Mouse (Mus musculus): ENCODE results near the gene Srsf2. TPM values are rescaled to one million over a fixed set of nuclear protein-coding genes. Genes with fewer than 3 reads are reported as not detected.

Gene Srsf2
- polyA plus RNA-seq, 1 experiment from 2014 or later, result 974 TPM

GRCm38 (mm10) chr11:116840748-116841147 is 12.1 kb downstream of the Srsf2 start:
- H3K4me1 ChIP-seq (ENCODE audit: control insufficient read depth, insufficient read depth, low read length), result peaks cover 32% of the 10 kb centered on the region
- 87% methylated on average over 4 of the region's 4 CpGs for WGBS
- no peaks in the 10 kb centered on the region for H3K9me3 ChIP-seq (ENCODE audit: control insufficient read depth, low read length)
- ATAC-seq (ENCODE audit: low FRiP score) (no peak), DNase-seq (ENCODE audit: low spot score, missing footprints) (no peak)
- peak overlapping the region; percentile 4 for H3K4me3 ChIP-seq (ENCODE audit: low read depth, low read length)
- peak overlapping the region; percentile 93; the same call in 1 of the 2 replicates for H3K4me2 ChIP-seq
- H3K27me3 ChIP-seq (ENCODE audit: control insufficient read depth, insufficient read depth, low read length), result no peaks in the 10 kb centered on the region
- H3K36me3 ChIP-seq (ENCODE audit: control insufficient read depth, insufficient read depth, low read length), result peaks cover 40% of the 10 kb centered on the region
- H3K9ac ChIP-seq (ENCODE audit: low read length), result no peak overlapping the region
- H3K27ac ChIP-seq (ENCODE audit: low read depth, low read length), result no peak overlapping the region

- H3K27me3 ChIP-seq (ENCODE audit: control insufficient read depth, insufficient read depth, low read length), result no peaks in the 10 kb centered on the region
- ATAC-seq (ENCODE audit: low FRiP score), result no peak
- no peak for DNase-seq (ENCODE audit: low spot score, missing footprints)
- WGBS, result 92% methylated on average over 7 of the region's 7 CpGs
- no peak overlapping the region for H3K4me3 ChIP-seq (ENCODE audit: low read depth, low read length)
- H3K4me2 ChIP-seq, result no peak overlapping the region
- peaks cover 45% of the 10 kb centered on the region for H3K36me3 ChIP-seq (ENCODE audit: control insufficient read depth, insufficient read depth, low read length)
- H3K9ac ChIP-seq (ENCODE audit: low read length), result peak overlapping the region; percentile 16; the same call in 1 of the 2 replicates
- no peaks in the 10 kb centered on the region for H3K9me3 ChIP-seq (ENCODE audit: control insufficient read depth, low read length)
- peaks cover 32% of the 10 kb centered on the region for H3K4me1 ChIP-seq (ENCODE audit: control insufficient read depth, insufficient read depth, low read length)
- H3K27ac ChIP-seq (ENCODE audit: low read depth, low read length), result no peak overlapping the region
Observed at GRCm38 (mm10) chr11:116839601-116840000, 13.3 kb downstream of the Srsf2 start.

GRCm38 (mm10) chr11:116838936-116839335 is 14.0 kb downstream of the Srsf2 start:
- Histone ChIP-seq H3K36me3 (ENCODE audit: control insufficient read depth, insufficient read depth, low read length) (peaks cover 51% of the 10 kb centered on the region), H3K9ac (ENCODE audit: low read length) (no peak overlapping the region)
- WGBS, result 90% methylated on average over 14 of the region's 14 CpGs

GRCm38 (mm10) chr11:116837441-116837840 is 15.5 kb downstream of the Srsf2 start:
- ATAC-seq (ENCODE audit: low FRiP score), result no peak
- 95% methylated on average over 10 of the region's 10 CpGs for WGBS
- Histone ChIP-seq H3K9me3 (ENCODE audit: control insufficient read depth, low read length) (no peaks in the 10 kb centered on the region), H3K27me3 (ENCODE audit: control insufficient read depth, insufficient read depth, low read length) (no peaks in the 10 kb centered on the region), H3K4me1 (ENCODE audit: control insufficient read depth, insufficient read depth, low read length) (peaks cover 28% of the 10 kb centered on the region), H3K36me3 (ENCODE audit: control insufficient read depth, insufficient read depth, low read length) (peaks cover 52% of the 10 kb centered on the region), H3K4me2 (no peak overlapping the region), H3K9ac (ENCODE audit: low read length) (no peak overlapping the region), H3K27ac (ENCODE audit: low read depth, low read length) (no peak overlapping the region), H3K4me3 (ENCODE audit: low read depth, low read length) (no peak overlapping the region)
- DNase-seq (ENCODE audit: low spot score, missing footprints), result no peak

More at GRCm38 (mm10) chr11:116838936-116839335, 14.0 kb downstream of the Srsf2 start:
- peaks cover 25% of the 10 kb centered on the region for H3K4me1 ChIP-seq (ENCODE audit: control insufficient read depth, insufficient read depth, low read length)
- H3K4me2 ChIP-seq, result no peak overlapping the region
- no peak overlapping the region for H3K4me3 ChIP-seq (ENCODE audit: low read depth, low read length)
- ATAC-seq (ENCODE audit: low FRiP score), result no peak
- H3K9me3 ChIP-seq (ENCODE audit: control insufficient read depth, low read length), result no peaks in the 10 kb centered on the region
- no peaks in the 10 kb centered on the region for H3K27me3 ChIP-seq (ENCODE audit: control insufficient read depth, insufficient read depth, low read length)
- H3K27ac ChIP-seq (ENCODE audit: low read depth, low read length), result no peak overlapping the region
- no peak for DNase-seq (ENCODE audit: low spot score, missing footprints)

- DNase-seq (ENCODE audit: low spot score, missing footprints), result no peak
- no peak for ATAC-seq (ENCODE audit: low FRiP score)
- Histone ChIP-seq H3K9ac (ENCODE audit: low read length) (no peak overlapping the region), H3K4me2 (no peak overlapping the region), H3K27ac (ENCODE audit: low read depth, low read length) (no peak overlapping the region), H3K27me3 (ENCODE audit: control insufficient read depth, insufficient read depth, low read length) (no peaks in the 10 kb centered on the region), H3K9me3 (ENCODE audit: control insufficient read depth, low read length) (no peaks in the 10 kb centered on the region), H3K4me1 (ENCODE audit: control insufficient read depth, insufficient read depth, low read length) (peaks cover 24% of the 10 kb centered on the region), H3K4me3 (ENCODE audit: low read depth, low read length) (no peak overlapping the region), H3K36me3 (ENCODE audit: control insufficient read depth, insufficient read depth, low read length) (peaks cover 52% of the 10 kb centered on the region)
- WGBS, result 91% methylated on average over 4 of the region's 4 CpGs
Observed at GRCm38 (mm10) chr11:116836283-116836682, 16.6 kb downstream of the Srsf2 start.

GRCm38 (mm10) chr11:116834954-116835353 is 17.9 kb downstream of the Srsf2 start:
- Histone ChIP-seq H3K27ac (ENCODE audit: low read depth, low read length) (no peak overlapping the region), H3K36me3 (ENCODE audit: control insufficient read depth, insufficient read depth, low read length) (peaks cover 47% of the 10 kb centered on the region), H3K4me2 (no peak overlapping the region), H3K4me3 (ENCODE audit: low read depth, low read length) (no peak overlapping the region), H3K4me1 (ENCODE audit: control insufficient read depth, insufficient read depth, low read length) (peaks cover 11% of the 10 kb centered on the region), H3K9me3 (ENCODE audit: control insufficient read depth, low read length) (no peaks in the 10 kb centered on the region), H3K27me3 (ENCODE audit: control insufficient read depth, insufficient read depth, low read length) (no peaks in the 10 kb centered on the region), H3K9ac (ENCODE audit: low read length) (no peak overlapping the region)
- ATAC-seq (ENCODE audit: low FRiP score), result no peak
- no peak for DNase-seq (ENCODE audit: low spot score, missing footprints)
- WGBS, result 93% methylated on average over 1 of the region's 1 CpGs

- H3K4me3 ChIP-seq (ENCODE audit: low read depth, low read length), result no peak overlapping the region
- H3K9ac ChIP-seq (ENCODE audit: low read length), result no peak overlapping the region
- DNase-seq (ENCODE audit: low spot score, missing footprints), result no peak
- H3K4me1 ChIP-seq (ENCODE audit: control insufficient read depth, insufficient read depth, low read length), result peaks cover 14% of the 10 kb centered on the region
- no peaks in the 10 kb centered on the region for H3K27me3 ChIP-seq (ENCODE audit: control insufficient read depth, insufficient read depth, low read length)
- H3K27ac ChIP-seq (ENCODE audit: low read depth, low read length), result no peak overlapping the region
- no peak for ATAC-seq (ENCODE audit: low FRiP score)
- 33% methylated on average over 4 of the region's 4 CpGs for WGBS
- H3K36me3 ChIP-seq (ENCODE audit: control insufficient read depth, insufficient read depth, low read length), result peaks cover 28% of the 10 kb centered on the region
- H3K4me2 ChIP-seq, result no peak overlapping the region
- H3K9me3 ChIP-seq (ENCODE audit: control insufficient read depth, low read length), result no peaks in the 10 kb centered on the region
Observed at GRCm38 (mm10) chr11:116832172-116832685, 20.7 kb downstream of the Srsf2 start.

GRCm38 (mm10) chr11:116827534-116828165 is 25.2 kb downstream of the Srsf2 start, which contains the start of gene Mxra7:
TSS of gene Mxra7 (minus strand) at chr11:116828046.
- DNase-seq (ENCODE audit: low spot score, missing footprints), result peak; percentile 97
- H3K27me3 ChIP-seq (ENCODE audit: control insufficient read depth, insufficient read depth, low read length), result no peaks in the 10 kb centered on the region
- H3K9me3 ChIP-seq (ENCODE audit: control insufficient read depth, low read length), result no peaks in the 10 kb centered on the region
- under 1% methylated on average over 61 of the region's 71 CpGs for WGBS
- H3K9ac ChIP-seq (ENCODE audit: low read length), result peak within 1 kb of the TSS; percentile 86
- H3K27ac ChIP-seq (ENCODE audit: low read depth, low read length), result peak within 1 kb of the TSS; percentile 30; the same call in 1 of the 2 replicates
- H3K4me3 ChIP-seq (ENCODE audit: low read depth, low read length), result peak within 1 kb of the TSS; percentile 67
- peak within 1 kb of the TSS; percentile 91 for H3K4me2 ChIP-seq
- H3K36me3 ChIP-seq (ENCODE audit: control insufficient read depth, insufficient read depth, low read length), result peaks cover 3% of the 10 kb centered on the region; the same call in 1 of the 2 replicates
- H3K4me1 ChIP-seq (ENCODE audit: control insufficient read depth, insufficient read depth, low read length), result peaks cover 31% of the 10 kb centered on the region
- ATAC-seq (ENCODE audit: low FRiP score), result peak; percentile 73

Measured in midbrain, embryonic 11.5 days (tissue).